Mouse (Mus musculus) splenic B cell, adult 2 months (primary cell): Measurements from ENCODE around the gene Cacng2.

Source experiments
- DNase-seq: peaks from one replicate; pipeline ENCODE4 v3.0.0-alpha.2; 2011; ENCODE audit warnings: low read depth, low spot score
- H3K27me3 ChIP-seq: 2 replicates; pipeline ENCODE4 v1.6.1; 2012; ENCODE audit warnings: mild to moderate bottlenecking, low read length, moderate library complexity, mixed read lengths; ENCODE audit not compliant: control insufficient read depth, poor library complexity, insufficient read depth, severe bottlenecking
- H3K36me3 ChIP-seq: 2 replicates; pipeline ENCODE4 v1.6.1; 2012; ENCODE audit warnings: mild to moderate bottlenecking, low read length, moderate library complexity, mixed read lengths; ENCODE audit not compliant: control insufficient read depth, poor library complexity, insufficient read depth, severe bottlenecking

Gene Cacng2

GRCm38 (mm10) chr15:78118275-78118995 lies 1.4 kb downstream of the Cacng2 start:
- no peak for DNase-seq
- Histone ChIP-seq H3K27me3 (no peaks in the 10 kb centered on the region; the same call in 1 of the 2 replicates), H3K36me3 (no peaks in the 10 kb centered on the region)

- Histone ChIP-seq H3K36me3 (no peaks in the 10 kb centered on the region), H3K27me3 (no peaks in the 10 kb centered on the region; the same call in 1 of the 2 replicates)
- DNase-seq, result no peak
Observed at GRCm38 (mm10) chr15:78117731-78118130, 2.1 kb downstream of the Cacng2 start.

GRCm38 (mm10) chr15:78116936-78117335 lies 2.9 kb downstream of the Cacng2 start:
- H3K36me3 ChIP-seq, result no peaks in the 10 kb centered on the region
- no peak for DNase-seq
- no peaks in the 10 kb centered on the region; the same call in 1 of the 2 replicates for H3K27me3 ChIP-seq

GRCm38 (mm10) chr15:78116244-78116643 lies 3.6 kb downstream of the Cacng2 start:
- H3K36me3 ChIP-seq, result no peaks in the 10 kb centered on the region
- no peak for DNase-seq

GRCm38 (mm10) chr15:78099516-78099915 lies 20.3 kb downstream of the Cacng2 start:
- Histone ChIP-seq H3K36me3 (no peaks in the 10 kb centered on the region), H3K27me3 (no peaks in the 10 kb centered on the region)
- no peak for DNase-seq

More at GRCm38 (mm10) chr15:78116244-78116643, 3.6 kb downstream of the Cacng2 start:
- H3K27me3 ChIP-seq, result no peaks in the 10 kb centered on the region; the same call in 1 of the 2 replicates

GRCm38 (mm10) chr15:78096004-78096403 lies 23.8 kb downstream of the Cacng2 start:
- H3K36me3 ChIP-seq, result no peaks in the 10 kb centered on the region
- DNase-seq, result no peak
- H3K27me3 ChIP-seq, result no peaks in the 10 kb centered on the region

GRCm38 (mm10) chr15:78093597-78093996 lies 26.2 kb downstream of the Cacng2 start:
- no peak for DNase-seq
- H3K36me3 ChIP-seq, result no peaks in the 10 kb centered on the region
- H3K27me3 ChIP-seq, result no peaks in the 10 kb centered on the region

- DNase-seq, result no peak
- Histone ChIP-seq H3K27me3 (no peaks in the 10 kb centered on the region), H3K36me3 (no peaks in the 10 kb centered on the region)
Observed at GRCm38 (mm10) chr15:78082841-78083572, 36.8 kb downstream of the Cacng2 start.

GRCm38 (mm10) chr15:78082149-78082548 lies 37.7 kb downstream of the Cacng2 start:
- no peak for DNase-seq
- no peaks in the 10 kb centered on the region for H3K27me3 ChIP-seq
- no peaks in the 10 kb centered on the region for H3K36me3 ChIP-seq

- no peak for DNase-seq
- no peaks in the 10 kb centered on the region for H3K27me3 ChIP-seq
Observed at GRCm38 (mm10) chr15:78081384-78081783, 38.4 kb downstream of the Cacng2 start.

GRCm38 (mm10) chr15:78080326-78080725 lies 39.5 kb downstream of the Cacng2 start:
- Histone ChIP-seq H3K36me3 (no peaks in the 10 kb centered on the region), H3K27me3 (no peaks in the 10 kb centered on the region)
- no peak for DNase-seq

More at GRCm38 (mm10) chr15:78081384-78081783, 38.4 kb downstream of the Cacng2 start:
- no peaks in the 10 kb centered on the region for H3K36me3 ChIP-seq

GRCm38 (mm10) chr15:78078776-78079628 lies 40.8 kb downstream of the Cacng2 start:
- DNase-seq, result no peak

GRCm38 (mm10) chr15:78078206-78078605 lies 41.6 kb downstream of the Cacng2 start:
- H3K36me3 ChIP-seq, result no peaks in the 10 kb centered on the region
- DNase-seq, result no peak

More at GRCm38 (mm10) chr15:78078776-78079628, 40.8 kb downstream of the Cacng2 start:
- Histone ChIP-seq H3K36me3 (no peaks in the 10 kb centered on the region), H3K27me3 (no peaks in the 10 kb centered on the region)

GRCm38 (mm10) chr15:78075921-78076320 lies 43.9 kb downstream of the Cacng2 start:
- no peaks in the 10 kb centered on the region for H3K36me3 ChIP-seq
- DNase-seq, result no peak
- H3K27me3 ChIP-seq, result no peaks in the 10 kb centered on the region

More at GRCm38 (mm10) chr15:78078206-78078605, 41.6 kb downstream of the Cacng2 start:
- no peaks in the 10 kb centered on the region for H3K27me3 ChIP-seq
